Comparison of ENCODE assay signal across 23 mouse cellular contexts in the genomic region with DNA sequence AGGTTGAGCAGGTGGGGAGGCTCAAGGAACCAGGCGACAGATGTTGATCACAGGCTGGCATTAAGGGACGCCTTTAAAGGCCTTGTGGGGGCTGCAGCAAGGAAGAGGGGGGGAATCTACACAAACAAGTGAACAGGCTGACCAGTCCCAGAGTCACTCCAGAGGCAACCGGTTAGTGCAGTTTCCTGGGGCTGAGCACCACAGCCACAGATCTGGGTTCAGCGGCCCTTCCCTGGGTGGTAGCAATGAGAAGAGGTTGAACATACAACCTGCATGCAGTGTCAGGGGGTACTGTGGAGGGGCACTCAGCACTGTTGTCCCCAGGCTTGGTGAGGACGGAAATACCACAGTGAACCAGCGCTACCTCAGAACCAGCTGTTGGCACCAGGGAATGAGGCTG. TPM values are rescaled to one million over a fixed set of nuclear protein-coding genes. Genes with fewer than 3 reads are reported as not detected.
DNase-seq lines count a peak whose midpoint lies in the region; ATAC-seq and TF ChIP-seq lines count a peak whose summit lies in the region.
"Had no signal": no experiment of that assay in that cellular context is flagged by ENCODE, and none has a peak within 500 bp of the region (broad histone marks: within the 10 kb centered on the region; RNA-seq: fewer than 3 reads in every experiment).

No protein-coding gene starts in this region.

- no peaks in the 10 kb centered on the region for H3K9me3 ChIP-seq in intestine, embryonic 16.5 days (ENCODE audit: control insufficient read depth, low read length)
- no peaks in the 10 kb centered on the region for H3K9me3 ChIP-seq in intestine, embryonic 15.5 days
- no peaks in the 10 kb centered on the region for H3K9me3 ChIP-seq in liver, postnatal 0 days (ENCODE audit: low read length)
- H3K9me3 ChIP-seq in limb, embryonic 10.5 days (replicated peaks): no peaks in the 10 kb centered on the region
- H3K9me3 ChIP-seq: embryonic facial prominence, embryonic 15.5 days; forebrain, embryonic 12.5 days; heart, embryonic 13.5 days had no signal

- peak; percentile 32 for DNase-seq in liver, adult 2 months (ENCODE audit: extremely low read depth, low read depth, low spot score)
- DNase-seq in liver: no peak
- DNase-seq in liver, postnatal 0 days: no peak
- no peak for DNase-seq in spleen, postnatal 36 days (ENCODE audit: low spot score in 2 of 2)
- no peak for DNase-seq in limb, embryonic 10.5 days (ENCODE audit: low spot score)
- DNase-seq: adrenal gland, adult 2 months; adrenal gland, postnatal 25 days; cerebellum, postnatal 10 days; embryo, embryonic 11 days; forebrain, postnatal 0 days; gastrocnemius, postnatal 14 days; heart, postnatal 36 days had no signal

- no peak overlapping the region for H3K4me3 ChIP-seq in intestine, embryonic 16.5 days (ENCODE audit: low read length)
- no peak overlapping the region for H3K4me3 ChIP-seq in intestine, embryonic 15.5 days (replicated peaks)
- no peak overlapping the region for H3K4me3 ChIP-seq in liver, adult 2 months (ENCODE audit: insufficient read depth, low read depth, low read length)
- H3K4me3 ChIP-seq in liver, postnatal 0 days (ENCODE audit: low read depth, low read length): no peak overlapping the region
- no peak overlapping the region for H3K4me3 ChIP-seq in small intestine, adult 2 months (ENCODE audit: low read depth, low read length)
- no peak overlapping the region for H3K4me3 ChIP-seq in limb, embryonic 10.5 days
- H3K4me3 ChIP-seq: embryonic facial prominence, embryonic 15.5 days; erythroblast, embryonic 14.5 days; forebrain, embryonic 12.5 days; heart, embryonic 13.5 days had no signal

- peaks cover 15% of the 10 kb centered on the region for H3K4me1 ChIP-seq in intestine, embryonic 16.5 days (ENCODE audit: control insufficient read depth, insufficient read depth, low read length)
- peaks cover 11% of the 10 kb centered on the region for H3K4me1 ChIP-seq in intestine, embryonic 15.5 days (replicated peaks)
- peaks cover 42% of the 10 kb centered on the region for H3K4me1 ChIP-seq in liver, adult 2 months (ENCODE audit: control insufficient read depth, insufficient read depth, low read length)
- H3K4me1 ChIP-seq in liver, postnatal 0 days (ENCODE audit: insufficient read depth): peaks cover 15% of the 10 kb centered on the region
- H3K4me1 ChIP-seq in small intestine, adult 2 months (ENCODE audit: control insufficient read depth, insufficient read depth, insufficient read length, low read length): peaks cover 22% of the 10 kb centered on the region
- peaks cover 19% of the 10 kb centered on the region for H3K4me1 ChIP-seq in limb, embryonic 10.5 days

- no peak for TF ChIP-seq CTCF in liver, adult 2 months (IDR thresholded peaks at IDR 0.05; ENCODE audit: low read depth, low read length)
- TF ChIP-seq CTCF in liver, postnatal 0 days (IDR thresholded peaks at IDR 0.05; ENCODE audit: low read depth): no peak
- no peak for TF ChIP-seq CTCF in small intestine, adult 2 months (IDR thresholded peaks at IDR 0.05; ENCODE audit: extremely low read depth, insufficient read length, insufficient replicate concordance, low read depth, low read length)

- no peak for TF ChIP-seq POLR2A in liver, adult 2 months (IDR thresholded peaks at IDR 0.05; ENCODE audit: extremely low read depth, insufficient read depth, low read length)
- no peak for TF ChIP-seq POLR2A in small intestine, adult 2 months (IDR thresholded peaks at IDR 0.05; ENCODE audit: low read depth, low read length)

- no peak overlapping the region for H3K4me2 ChIP-seq in intestine, embryonic 16.5 days (ENCODE audit: low read depth, low read length)
- H3K4me2 ChIP-seq in intestine, embryonic 15.5 days (replicated peaks): no peak overlapping the region
- no peak overlapping the region for H3K4me2 ChIP-seq in liver, postnatal 0 days (ENCODE audit: low read depth, low read length)
- H3K4me2 ChIP-seq: embryonic facial prominence, embryonic 15.5 days; forebrain, embryonic 12.5 days; heart, embryonic 13.5 days had no signal

- peaks cover 12% of the 10 kb centered on the region for H3K36me3 ChIP-seq in intestine, embryonic 16.5 days (ENCODE audit: control insufficient read depth, insufficient read depth, low read length)
- H3K36me3 ChIP-seq in intestine, embryonic 15.5 days: peaks cover 15% of the 10 kb centered on the region
- peaks cover 12% of the 10 kb centered on the region; the same call in 1 of the 2 replicates for H3K36me3 ChIP-seq in liver, adult 2 months (ENCODE audit: control insufficient read depth, insufficient read depth, low read length)
- H3K36me3 ChIP-seq in liver, postnatal 0 days (replicated peaks; ENCODE audit: insufficient read depth, low read length): peaks cover 27% of the 10 kb centered on the region
- H3K36me3 ChIP-seq in small intestine, adult 2 months (ENCODE audit: control insufficient read depth, insufficient read depth, low read length): peaks cover 32% of the 10 kb centered on the region
- peaks cover 48% of the 10 kb centered on the region for H3K36me3 ChIP-seq in limb, embryonic 10.5 days

- no peak for ATAC-seq in intestine, embryonic 16.5 days
- ATAC-seq in intestine, embryonic 15.5 days: no peak; the same call in 1 of the 2 replicates
- ATAC-seq in liver, postnatal 0 days: no peak; the same call in 1 of the 2 replicates
- ATAC-seq: forebrain, postnatal 0 days had no signal

- H3K27ac ChIP-seq in intestine, embryonic 16.5 days (ENCODE audit: low read length): peak overlapping the region; percentile 45
- H3K27ac ChIP-seq in intestine, embryonic 15.5 days: no peak overlapping the region
- peak overlapping the region; percentile 79 for H3K27ac ChIP-seq in liver, adult 2 months (replicated peaks; ENCODE audit: insufficient read depth, low read depth, low read length)
- peak overlapping the region; percentile 89 for H3K27ac ChIP-seq in liver, postnatal 0 days (ENCODE audit: low read depth)
- H3K27ac ChIP-seq in small intestine, adult 2 months (ENCODE audit: insufficient read depth, low read depth, low read length): peak overlapping the region; percentile 69; the same call in 1 of the 2 replicates
- no peak overlapping the region for H3K27ac ChIP-seq in limb, embryonic 10.5 days
- H3K27ac ChIP-seq: embryonic facial prominence, embryonic 15.5 days; forebrain, embryonic 12.5 days; heart, embryonic 13.5 days had no signal

- no peaks in the 10 kb centered on the region for H3K79me2 ChIP-seq in liver, adult 2 months (ENCODE audit: control insufficient read depth, insufficient read depth, low read length)

- 83% methylated on average over 6 of the region's 6 CpGs for WGBS in intestine, embryonic 16.5 days
- 78% methylated on average over 6 of the region's 6 CpGs for WGBS in intestine, embryonic 15.5 days
- 52% methylated on average over 6 of the region's 6 CpGs for WGBS in liver, adult 2 months
- WGBS in liver, postnatal 0 days (ENCODE audit: insufficient replicate concordance): 79% methylated on average over 6 of the region's 6 CpGs
- 74% methylated on average over 6 of the region's 6 CpGs for WGBS in small intestine, adult 2 months
- WGBS in limb, embryonic 10.5 days: 84% methylated on average over 6 of the region's 6 CpGs

- H3K9ac ChIP-seq in intestine, embryonic 16.5 days (ENCODE audit: low read depth, low read length): 0 out of 2 replicates have a peak overlapping the region, but pooled peaks have one; percentile 33
- no peak overlapping the region for H3K9ac ChIP-seq in intestine, embryonic 15.5 days
- H3K9ac ChIP-seq in liver, adult 2 months (ENCODE audit: low read depth, low read length): peak overlapping the region; percentile 21; the same call in 1 of the 2 replicates
- peak overlapping the region; percentile 30; the same call in 1 of the 2 replicates for H3K9ac ChIP-seq in liver, postnatal 0 days (replicated peaks)
- H3K9ac ChIP-seq: embryonic facial prominence, embryonic 15.5 days; forebrain, embryonic 12.5 days; forebrain, postnatal 0 days; heart, embryonic 13.5 days had no signal

- H3K27me3 ChIP-seq in intestine, embryonic 16.5 days (replicated peaks; ENCODE audit: control insufficient read depth, insufficient read depth, low read length): no peaks in the 10 kb centered on the region
- no peaks in the 10 kb centered on the region for H3K27me3 ChIP-seq in intestine, embryonic 15.5 days (replicated peaks)
- H3K27me3 ChIP-seq in liver, adult 2 months (ENCODE audit: control insufficient read depth, insufficient read depth, low read length): no peaks in the 10 kb centered on the region
- H3K27me3 ChIP-seq in liver, postnatal 0 days (ENCODE audit: insufficient read depth, low read length): no peaks in the 10 kb centered on the region
- no peaks in the 10 kb centered on the region for H3K27me3 ChIP-seq in small intestine, adult 2 months (ENCODE audit: control insufficient read depth, insufficient read depth, low read length)
- H3K27me3 ChIP-seq in limb, embryonic 10.5 days (ENCODE audit: low read depth, poor library complexity, severe bottlenecking): no peaks in the 10 kb centered on the region
- H3K27me3 ChIP-seq: embryonic facial prominence, embryonic 15.5 days; heart, embryonic 13.5 days had no signal

- no peak for TF ChIP-seq EP300 in liver, postnatal 0 days (IDR thresholded peaks at IDR 0.05; ENCODE audit: low read depth)

RNA-seq across cellular contexts. Expression of a gene that starts 7.0 kb away (rescaled TPM):
- 1.1 and 1.4 TPM in 2 replicates for polyA plus RNA-seq in intestine, embryonic 16.5 days (2015; fragmentation: Nextera tagmentation; extraction: Ambion mirVana)
- polyA plus RNA-seq in intestine, embryonic 15.5 days (2015; fragmentation: Nextera tagmentation; extraction: Ambion mirVana): 0.49 and 0.66 TPM in 2 replicates
- 0.74 and 0.94 TPM in 2 replicates for total RNA-seq in liver, adult 2 months (2014; rRNA removed)
- polyA plus RNA-seq in liver, adult 2 months (2012; rRNA removed): 2.0 and 4.0 TPM in 2 replicates
- polyA plus RNA-seq in liver, postnatal 0 days (2015; fragmentation: Nextera tagmentation; extraction: Ambion mirVana): 2.1 and 2.8 TPM in 2 replicates
- 1.5 and 4.7 TPM in 2 replicates for polyA plus RNA-seq in small intestine, adult 2 months (2012; rRNA removed)
- polyA plus RNA-seq in limb, embryonic 10.5 days (2016; fragmentation: Nextera tagmentation; extraction: Ambion mirVana): 0.18 and 0.26 TPM in 2 replicates
- total RNA-seq: common myeloid progenitor, adult 5-6 weeks; forebrain, postnatal 0 days; gastrocnemius, adult 18-20 months; gastrocnemius, postnatal 14 days; heart, postnatal 36 days had no signal
- polyA plus RNA-seq: embryonic facial prominence, embryonic 11.5 days; embryonic facial prominence, embryonic 15.5 days; erythroblast, embryonic 14.5 days; forebrain, embryonic 12.5 days; forebrain, postnatal 0 days; hindbrain, embryonic 11.5 days had no signal

RNA-seq across cellular contexts. Expression of a gene that starts 13.4 kb away (rescaled TPM):
- polyA plus RNA-seq in intestine, embryonic 16.5 days (2015; fragmentation: Nextera tagmentation; extraction: Ambion mirVana): 2.8 and 3.5 TPM in 2 replicates
- 12.1 and 13.5 TPM in 2 replicates for polyA plus RNA-seq in intestine, embryonic 15.5 days (2015; fragmentation: Nextera tagmentation; extraction: Ambion mirVana)
- total RNA-seq in liver, adult 2 months (2014; rRNA removed): 10.0 and 14.2 TPM in 2 replicates
- polyA plus RNA-seq in liver, adult 2 months (2012; rRNA removed): 18.2 and 21.1 TPM in 2 replicates
- polyA plus RNA-seq in liver, postnatal 0 days (2015; fragmentation: Nextera tagmentation; extraction: Ambion mirVana): 5.4 and 6.3 TPM in 2 replicates
- polyA plus RNA-seq in small intestine, adult 2 months (2012; rRNA removed): 13.4 and 27.3 TPM in 2 replicates
- polyA plus RNA-seq in limb, embryonic 10.5 days (2016; fragmentation: Nextera tagmentation; extraction: Ambion mirVana): 13.6 and 18.3 TPM in 2 replicates

RNA-seq across cellular contexts. Expression of a gene that starts 13.6 kb away (rescaled TPM):
- polyA plus RNA-seq in intestine, embryonic 16.5 days (2015; fragmentation: Nextera tagmentation; extraction: Ambion mirVana): 985 and 1,025 TPM in 2 replicates
- 989 and 991 TPM in 2 replicates for polyA plus RNA-seq in intestine, embryonic 15.5 days (2015; fragmentation: Nextera tagmentation; extraction: Ambion mirVana)
- 480 and 648 TPM in 2 replicates for total RNA-seq in liver, adult 2 months (2014; rRNA removed)
- polyA plus RNA-seq in liver, adult 2 months (2012; rRNA removed): 103 and 134 TPM in 2 replicates
- polyA plus RNA-seq in liver, postnatal 0 days (2015; fragmentation: Nextera tagmentation; extraction: Ambion mirVana): 857 and 872 TPM in 2 replicates
- polyA plus RNA-seq in small intestine, adult 2 months (2012; rRNA removed): 50.8 and 61.5 TPM in 2 replicates
- 862 and 900 TPM in 2 replicates for polyA plus RNA-seq in limb, embryonic 10.5 days (2016; fragmentation: Nextera tagmentation; extraction: Ambion mirVana)

RNA-seq across cellular contexts. Expression of a gene that starts 28.9 kb away (rescaled TPM):
- 3.0 and 3.1 TPM in 2 replicates for polyA plus RNA-seq in intestine, embryonic 16.5 days (2015; fragmentation: Nextera tagmentation; extraction: Ambion mirVana)
- 2.8 and 3.7 TPM in 2 replicates for polyA plus RNA-seq in intestine, embryonic 15.5 days (2015; fragmentation: Nextera tagmentation; extraction: Ambion mirVana)
- total RNA-seq in liver, adult 2 months (2014; rRNA removed): 23.0 and 36.3 TPM in 2 replicates
- 49.1 and 101 TPM in 2 replicates for polyA plus RNA-seq in liver, adult 2 months (2012; rRNA removed)
- polyA plus RNA-seq in liver, postnatal 0 days (2015; fragmentation: Nextera tagmentation; extraction: Ambion mirVana): 10.4 and 11.5 TPM in 2 replicates
- 98.7 and 220 TPM in 2 replicates for polyA plus RNA-seq in small intestine, adult 2 months (2012; rRNA removed)
- polyA plus RNA-seq in limb, embryonic 10.5 days (2016; fragmentation: Nextera tagmentation; extraction: Ambion mirVana): 0.23 and 0.25 TPM in 2 replicates
- total RNA-seq: adrenal gland, postnatal 25 days; common myeloid progenitor, adult 5-6 weeks; forebrain, postnatal 0 days; gastrocnemius, adult 18-20 months; gastrocnemius, postnatal 14 days; heart, postnatal 36 days had no signal
- polyA plus RNA-seq: adrenal gland, adult 2 months; embryonic facial prominence, embryonic 11.5 days; erythroblast, embryonic 14.5 days; forebrain, embryonic 12.5 days had no signal

RNA-seq across cellular contexts. Expression of a gene that starts 29.8 kb away (rescaled TPM):
- polyA plus RNA-seq in intestine, embryonic 16.5 days (2015; fragmentation: Nextera tagmentation; extraction: Ambion mirVana): 180 and 194 TPM in 2 replicates
- polyA plus RNA-seq in intestine, embryonic 15.5 days (2015; fragmentation: Nextera tagmentation; extraction: Ambion mirVana): 187 and 197 TPM in 2 replicates
- total RNA-seq in liver, adult 2 months (2014; rRNA removed): 54.7 and 67.2 TPM in 2 replicates
- polyA plus RNA-seq in liver, adult 2 months (2012; rRNA removed): 67.5 and 70.0 TPM in 2 replicates
- polyA plus RNA-seq in liver, postnatal 0 days (2015; fragmentation: Nextera tagmentation; extraction: Ambion mirVana): 88.0 and 91.6 TPM in 2 replicates
- 42.0 and 45.8 TPM in 2 replicates for polyA plus RNA-seq in small intestine, adult 2 months (2012; rRNA removed)
- 202 and 220 TPM in 2 replicates for polyA plus RNA-seq in limb, embryonic 10.5 days (2016; fragmentation: Nextera tagmentation; extraction: Ambion mirVana)

Comparison
In these comparisons a context has a peak if more than half of its experiments do, and no peak if none do; other contexts are left out.
1. H3K27ac ChIP-seq: peak in intestine, embryonic 16.5 days (single experiment), liver, adult 2 months (single experiment), liver, postnatal 0 days (single experiment) and small intestine, adult 2 months (single experiment); none in intestine, embryonic 15.5 days (single experiment) and limb, embryonic 10.5 days (single experiment).